Mouse (Mus musculus) forebrain, embryonic 12.5 days (tissue): ENCODE measurements at regions not wholly inside any gene's neighbourhood (a gene's known extent, or its start where the extent isn't known, plus 50 kb on each side); places are given as distances from the start of the nearest gene placed in this dataset.
"Not testable (repeated sequence)": the region's sequence is repeated elsewhere in the genome, so short reads cannot be mapped to it uniquely, and the experiment has no call there.

Source experiments
- ATAC-seq: fragments of 200-750 bp; cut with Nextera tagmentation; 2 replicates; pipeline ENCODE4 v1.8.0; 2017; ENCODE audit warnings: moderate TSS enrichment; ENCODE audit not compliant: low FRiP score
- H3K27ac ChIP-seq: fragments of 300-500 bp; sonication (generic); 2 replicates; pipeline ENCODE4 v1.5.1; 2016; ENCODE audit warnings: mild to moderate bottlenecking
- H3K27me3 ChIP-seq: fragments of 300-500 bp; sonication (generic); 2 replicates; pipeline ENCODE4 v1.6.1; 2016; ENCODE audit warnings: mild to moderate bottlenecking
- H3K36me3 ChIP-seq: fragments of 300-500 bp; sonication (generic); replicated peaks from 2 replicates; pipeline ENCODE4 v1.6.1; 2016; ENCODE audit warnings: mild to moderate bottlenecking
- H3K4me1 ChIP-seq: fragments of 300-500 bp; sonication (generic); 2 replicates; pipeline ENCODE4 v1.6.1; 2016
- H3K4me2 ChIP-seq: fragments of 300-500 bp; sonication (generic); 2 replicates; pipeline ENCODE4 v1.6.1; 2016; ENCODE audit warnings: mild to moderate bottlenecking, moderate library complexity
- H3K4me3 ChIP-seq: fragments of 300-500 bp; sonication (generic); replicated peaks from 2 replicates; pipeline ENCODE4 v1.5.1; 2016; ENCODE audit warnings: mild to moderate bottlenecking
- H3K9ac ChIP-seq: fragments of 300-500 bp; sonication (generic); 2 replicates; pipeline ENCODE4 v1.6.1; 2016; ENCODE audit warnings: mild to moderate bottlenecking
- H3K9me3 ChIP-seq: fragments of 300-500 bp; sonication (generic); 2 replicates; pipeline ENCODE4 v1.6.1; 2016
- WGBS: fragments of 180-500 bp; shearing (Covaris S2); methylation state at CpG from one replicate; pipeline ENCODE4 v1.1.7; 2016; 5-methylcytosine and 5-hydroxymethylcytosine counted together

DNA sequence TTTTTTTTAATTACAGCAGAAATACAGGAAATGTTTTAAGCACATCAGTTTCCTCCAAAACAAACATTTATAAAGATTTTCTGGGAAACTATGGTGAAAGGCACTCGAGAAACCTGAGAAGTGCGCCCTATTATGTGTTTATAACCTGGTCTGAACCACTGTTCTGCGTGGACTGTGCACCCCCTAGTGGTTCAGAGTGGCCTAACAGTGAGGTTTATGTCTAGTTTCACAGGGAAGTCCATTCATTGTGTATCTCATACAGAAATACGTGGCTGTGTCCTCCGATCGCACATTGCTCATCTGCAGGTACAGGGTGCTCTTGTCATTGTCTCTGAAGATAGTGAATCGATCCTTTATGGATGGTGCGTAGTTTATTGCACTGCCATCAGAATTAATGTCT lies 504.3 kb downstream of the Adam6a start:
- 71% methylated on average over 8 of the region's 8 CpGs for WGBS
- H3K27ac ChIP-seq, H3K4me2 ChIP-seq, H3K27me3 ChIP-seq, H3K9me3 ChIP-seq, H3K9ac ChIP-seq, H3K4me1 ChIP-seq, H3K36me3 ChIP-seq, ATAC-seq, H3K4me3 ChIP-seq: not testable (repeated sequence)

- no peaks in the 10 kb centered on the region for H3K27me3 ChIP-seq
- WGBS, result 93% methylated on average over 2 of the region's 2 CpGs
- H3K9ac ChIP-seq, result no peak overlapping the region
- H3K4me2 ChIP-seq, result no peak overlapping the region
- no peak overlapping the region for H3K27ac ChIP-seq
- no peak overlapping the region for H3K4me3 ChIP-seq
- H3K36me3 ChIP-seq, result no peaks in the 10 kb centered on the region
- no peaks in the 10 kb centered on the region for H3K4me1 ChIP-seq
- no peak for ATAC-seq
- H3K9me3 ChIP-seq, result peaks cover 2% of the 10 kb centered on the region; the same call in 1 of the 2 replicates
These were observed 509.6 kb downstream of the Adam6a start for GRCm38 (mm10) chr12:114053341-114053740.

- H3K4me1 ChIP-seq, result no peaks in the 10 kb centered on the region
- H3K27ac ChIP-seq, result no peak overlapping the region
- 83% methylated on average over 3 of the region's 3 CpGs for WGBS
- H3K9me3 ChIP-seq, result no peaks in the 10 kb centered on the region
- no peaks in the 10 kb centered on the region for H3K27me3 ChIP-seq
- no peak overlapping the region for H3K4me3 ChIP-seq
- no peaks in the 10 kb centered on the region for H3K36me3 ChIP-seq
- no peak for ATAC-seq
- H3K4me2 ChIP-seq, result no peak overlapping the region
- no peak overlapping the region for H3K9ac ChIP-seq
These were observed 515.9 kb downstream of the Adam6a start for GRCm38 (mm10) chr12:114059615-114060014.

DNA sequence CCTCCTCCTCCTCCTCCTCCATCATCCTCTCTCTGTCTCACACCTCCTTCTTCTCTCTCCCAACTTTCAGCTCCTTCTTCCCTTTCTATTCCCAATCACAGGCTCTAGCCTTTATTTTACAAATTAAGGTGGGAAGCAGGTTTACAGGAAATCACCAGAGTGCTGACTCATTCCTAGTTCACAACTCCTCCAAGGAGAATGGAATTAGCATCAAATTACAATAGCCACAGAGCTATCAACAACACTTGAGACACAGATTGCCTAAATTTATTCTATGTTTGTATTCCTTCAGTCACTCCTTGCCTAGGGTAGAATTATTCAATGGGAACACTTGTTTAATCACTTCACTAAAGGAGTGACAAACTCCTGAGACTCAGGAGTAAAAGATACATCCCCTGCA lies 523.5 kb downstream of the Adam6a start:
- 0 out of 2 replicates have a peak, but pooled peaks cover 4% of the 10 kb centered on the region for H3K9me3 ChIP-seq
- H3K36me3 ChIP-seq, result no peaks in the 10 kb centered on the region
- H3K9ac ChIP-seq, result no peak overlapping the region
- ATAC-seq, result no peak
- no peak overlapping the region for H3K27ac ChIP-seq
- no peak overlapping the region for H3K4me3 ChIP-seq
- H3K4me1 ChIP-seq, result no peaks in the 10 kb centered on the region
- no peak overlapping the region for H3K4me2 ChIP-seq
- no peaks in the 10 kb centered on the region for H3K27me3 ChIP-seq

DNA sequence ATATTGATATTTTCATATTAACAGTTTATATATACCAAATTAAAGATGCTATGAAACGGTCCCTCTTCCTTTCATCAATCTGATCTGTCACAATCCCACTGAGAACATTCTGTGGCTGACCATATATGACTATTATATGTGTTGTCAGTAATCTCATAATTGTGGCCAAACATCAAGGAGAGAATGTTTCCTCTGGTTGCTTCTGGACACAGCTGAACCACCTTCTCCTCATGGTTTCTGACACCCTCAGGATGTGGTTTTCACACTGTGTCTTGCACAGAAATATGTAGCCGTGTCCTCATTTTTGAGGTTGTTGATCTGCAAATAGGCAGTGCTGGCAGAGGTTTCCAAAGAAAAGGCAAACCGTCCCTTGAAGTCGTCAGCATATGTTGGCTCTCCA lies 565.0 kb downstream of the Adam6a start:
- not testable (repeated sequence) for H3K4me3 ChIP-seq, H3K27me3 ChIP-seq, H3K36me3 ChIP-seq, H3K4me1 ChIP-seq, H3K9ac ChIP-seq, H3K4me2 ChIP-seq, H3K27ac ChIP-seq, ATAC-seq
- 88% methylated on average over 4 of the region's 4 CpGs for WGBS
- H3K9me3 ChIP-seq, result peaks cover 20% of the 10 kb centered on the region

GRCm38 (mm10) chr12:114134897-114135296 lies 591.2 kb downstream of the Adam6a start:
- H3K4me1 ChIP-seq, result no peaks in the 10 kb centered on the region
- no peak overlapping the region for H3K4me3 ChIP-seq
- no peaks in the 10 kb centered on the region for H3K27me3 ChIP-seq
- no peak overlapping the region for H3K9ac ChIP-seq
- 52% methylated on average over 1 of the region's 1 CpGs for WGBS
- no peaks in the 10 kb centered on the region for H3K36me3 ChIP-seq
- no peak for ATAC-seq
- no peak overlapping the region for H3K4me2 ChIP-seq
- peaks cover 15% of the 10 kb centered on the region; the same call in 1 of the 2 replicates for H3K9me3 ChIP-seq
- no peak overlapping the region for H3K27ac ChIP-seq

DNA sequence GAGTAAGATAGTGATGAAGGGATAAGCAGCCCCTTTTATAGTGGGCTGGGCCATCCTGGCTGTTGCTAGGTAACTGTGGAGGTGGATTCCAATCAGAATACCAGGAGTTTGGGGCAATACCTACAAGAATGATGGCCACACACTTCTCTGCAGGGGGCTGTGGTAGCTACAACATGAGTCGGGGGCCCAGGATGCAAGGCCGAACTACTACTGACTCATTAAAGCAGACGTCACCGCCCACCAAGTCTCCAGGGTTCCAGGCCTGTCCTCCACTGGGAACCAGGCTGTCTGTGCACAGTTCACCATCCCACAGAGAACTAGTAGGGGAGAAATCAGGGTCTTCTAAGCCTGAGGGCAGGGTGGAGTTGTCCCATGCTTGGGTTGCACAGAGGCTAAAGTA lies 605.1 kb downstream of the Adam6a start:
- ATAC-seq, result no peak
- Histone ChIP-seq H3K4me2 (no peak overlapping the region), H3K9ac (no peak overlapping the region), H3K4me3 (no peak overlapping the region), H3K27me3 (no peaks in the 10 kb centered on the region), H3K4me1 (no peaks in the 10 kb centered on the region), H3K27ac (no peak overlapping the region), H3K9me3 (peaks cover 56% of the 10 kb centered on the region), H3K36me3 (no peaks in the 10 kb centered on the region)
- WGBS, result 91% methylated on average over 4 of the region's 4 CpGs

DNA sequence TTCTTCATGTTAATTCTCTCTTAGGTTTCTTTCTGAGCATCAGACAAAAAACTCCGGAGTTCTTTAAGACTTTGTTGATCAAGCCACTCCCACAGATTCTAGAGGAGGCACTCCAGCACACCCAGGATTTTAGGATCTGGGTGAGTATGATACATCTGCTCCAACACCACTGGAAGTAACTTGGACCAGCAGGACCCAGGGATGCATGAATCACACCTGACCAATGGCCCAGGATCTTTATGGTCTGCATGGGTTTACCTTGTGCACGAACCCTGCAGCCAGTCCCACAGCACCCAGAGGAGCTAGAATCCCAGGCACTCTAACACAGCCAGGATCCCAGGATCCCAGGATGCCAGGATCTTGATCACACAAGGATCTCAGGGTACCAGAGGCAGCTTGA lies 628.6 kb downstream of the Adam6a start:
- no peak overlapping the region for H3K27ac ChIP-seq
- WGBS, result 78% methylated on average over 2 of the region's 2 CpGs
- H3K4me2 ChIP-seq, result no peak overlapping the region
- H3K9me3 ChIP-seq, result peaks cover 13% of the 10 kb centered on the region
- H3K27me3 ChIP-seq, result no peaks in the 10 kb centered on the region
- H3K4me1 ChIP-seq, result no peaks in the 10 kb centered on the region
- H3K9ac ChIP-seq, result no peak overlapping the region
- H3K4me3 ChIP-seq, result no peak overlapping the region
- no peak for ATAC-seq
- no peaks in the 10 kb centered on the region for H3K36me3 ChIP-seq

DNA sequence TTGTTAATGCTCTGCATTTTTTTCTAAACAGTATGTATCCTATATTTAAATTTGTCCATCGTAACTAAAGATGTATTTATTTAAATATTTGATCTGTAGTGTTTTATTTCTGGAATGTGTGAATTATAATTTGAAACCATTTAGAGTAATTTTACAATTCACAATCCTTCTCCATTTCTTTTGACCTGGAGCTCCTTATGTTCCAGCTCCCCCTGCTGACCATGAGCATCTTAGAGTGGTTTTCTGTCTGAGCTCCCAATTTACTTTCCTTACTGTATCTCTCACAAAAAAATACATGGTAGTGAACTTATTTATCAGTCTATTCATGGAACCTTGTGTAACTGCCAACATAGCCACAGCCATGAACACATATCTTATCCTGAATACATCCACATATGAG lies 655.8 kb downstream of the Adam6a start:
- H3K4me3 ChIP-seq, result no peak overlapping the region
- no peak overlapping the region for H3K9ac ChIP-seq
- no peak overlapping the region for H3K4me2 ChIP-seq
- no peaks in the 10 kb centered on the region for H3K27me3 ChIP-seq
- 72% methylated on average over 1 of the region's 1 CpGs for WGBS
- H3K36me3 ChIP-seq, result no peaks in the 10 kb centered on the region
- ATAC-seq, result no peak
- no peak overlapping the region for H3K27ac ChIP-seq
- peaks cover 34% of the 10 kb centered on the region for H3K9me3 ChIP-seq
- no peaks in the 10 kb centered on the region for H3K4me1 ChIP-seq

DNA sequence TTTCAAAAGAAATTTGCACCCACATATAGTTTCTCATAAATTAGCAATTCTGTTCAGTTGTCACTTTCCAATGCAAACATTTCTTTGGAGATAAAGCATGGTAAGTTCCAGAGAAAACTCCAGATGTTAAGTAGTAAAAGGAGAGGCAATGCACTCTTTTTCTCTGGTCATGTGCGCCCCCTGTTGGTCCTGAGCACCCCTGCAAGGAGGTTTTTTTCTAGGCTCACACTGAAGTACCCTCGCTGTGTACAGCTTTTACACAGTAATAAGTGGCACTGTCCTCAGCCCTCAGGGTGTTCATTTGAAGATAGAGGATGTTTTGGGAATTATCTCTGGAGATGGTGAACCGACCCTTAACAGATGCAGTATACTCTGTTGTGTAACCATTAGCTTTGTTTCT lies 678.8 kb downstream of the Adam6a start:
- H3K9ac ChIP-seq, result no peak overlapping the region
- no peaks in the 10 kb centered on the region for H3K4me1 ChIP-seq
- H3K27me3 ChIP-seq, result no peaks in the 10 kb centered on the region
- 35% methylated on average over 3 of the region's 3 CpGs for whole genome bisulfite sequencing
- H3K27ac ChIP-seq, result no peak overlapping the region
- peaks cover 21% of the 10 kb centered on the region; the same call in 1 of the 2 replicates for H3K9me3 ChIP-seq
- H3K4me2 ChIP-seq, result no peak overlapping the region
- no peak overlapping the region for H3K4me3 ChIP-seq
- H3K36me3 ChIP-seq, result no peaks in the 10 kb centered on the region
- ATAC-seq, result no peak
